Mouse (Mus musculus) cerebellum, postnatal 14 days (tissue): Measurements from ENCODE around the gene Srxn1.
"Not testable (repeated sequence)": the region's sequence is repeated elsewhere in the genome, so short reads cannot be mapped to it uniquely, and the experiment has no call there.

Experiments used
- DNase-seq, 2 experiments: peaks; one replicate each; pipeline ENCODE4 v3.0.0; 2021; ENCODE audit warnings: mixed read lengths in 2 of 2

The Srxn1 gene

GRCm38 (mm10) chr2:152105318-152106224 lies at the start of gene Srxn1:
TSS of gene Srxn1 (plus strand) at chr2:152105516.
- peak; percentile 90 to 94 for DNase-seq

- DNase-seq = peak; percentile 94 to 96
These were observed 48.7 kb upstream of the Srxn1 start for GRCm38 (mm10) chr2:152056368-152057251.

- peak in 1 of 2 experiments; percentile 62 for DNase-seq
These were observed 48.1 kb upstream of the Srxn1 start for GRCm38 (mm10) chr2:152057252-152057563.

- DNase-seq = not testable (repeated sequence)
These were observed 42.5 kb upstream of the Srxn1 start for GRCm38 (mm10) chr2:152062817-152063216.

- DNase-seq = peak in 1 of 2 experiments; percentile 13
These were observed 36.5 kb upstream of the Srxn1 start for GRCm38 (mm10) chr2:152068660-152069433.

- DNase-seq = peak in 1 of 2 experiments; percentile 13
These were observed 35.9 kb upstream of the Srxn1 start for GRCm38 (mm10) chr2:152069434-152069786.

GRCm38 (mm10) chr2:152069941-152070340 lies 35.4 kb upstream of the Srxn1 start:
- DNase-seq = no peak

- DNase-seq = peak; percentile 47 to 61
These were observed 30.8 kb upstream of the Srxn1 start for GRCm38 (mm10) chr2:152074521-152074920.

- peak; percentile 86 to 89 for DNase-seq
These were observed 29.9 kb upstream of the Srxn1 start for GRCm38 (mm10) chr2:152075294-152075889.

- peak in 1 of 2 experiments; percentile 17 for DNase-seq
These were observed 28.0 kb upstream of the Srxn1 start for GRCm38 (mm10) chr2:152077337-152077736.

GRCm38 (mm10) chr2:152080685-152081541 lies 24.4 kb upstream of the Srxn1 start, which contains the start of gene Scrt2:
TSS of gene Scrt2 (plus strand) at chr2:152081529.
- peak; percentile 71 to 73 for DNase-seq

GRCm38 (mm10) chr2:152081641-152082448 lies 23.5 kb upstream of the Srxn1 start:
- DNase-seq = peak; percentile 73 to 74

- DNase-seq = peak; percentile 47 to 55
These were observed 22.6 kb upstream of the Srxn1 start for GRCm38 (mm10) chr2:152082456-152083285.

GRCm38 (mm10) chr2:152083411-152083810 lies 21.9 kb upstream of the Srxn1 start:
- DNase-seq = peak; percentile 11 to 18

- no peak for DNase-seq
These were observed 21.0 kb upstream of the Srxn1 start for GRCm38 (mm10) chr2:152084298-152084697.

- DNase-seq = peak in 1 of 2 experiments; percentile 45
These were observed 19.9 kb upstream of the Srxn1 start for GRCm38 (mm10) chr2:152085414-152085813.

- peak; percentile 39 to 47 for DNase-seq
These were observed 18.9 kb upstream of the Srxn1 start for GRCm38 (mm10) chr2:152086451-152086850.

- DNase-seq = peak; percentile 55 to 57
These were observed 18.2 kb upstream of the Srxn1 start for GRCm38 (mm10) chr2:152087111-152087510.

GRCm38 (mm10) chr2:152089078-152089477 lies 16.2 kb upstream of the Srxn1 start:
- peak; percentile 87 to 91 for DNase-seq
